Mouse (Mus musculus) ES-E14 (cell line): ENCODE measurements around the gene Pgd. TPM values are rescaled to one million over a fixed set of nuclear protein-coding genes. Genes with fewer than 3 reads are reported as not detected.

Experiments
- DNase-seq: peaks from one replicate; pipeline ENCODE4 v3.0.0-alpha.2; 2013; ENCODE audit warnings: low read depth, low spot score
- H3K27ac ChIP-seq: 2 replicates; pipeline ENCODE4 v1.5.1; 2012; ENCODE audit warnings: low read depth, mild to moderate bottlenecking, low read length, moderate library complexity, mixed read lengths; ENCODE audit not compliant: poor library complexity, insufficient read depth, severe bottlenecking
- H3K36me3 ChIP-seq: 2 replicates; pipeline ENCODE4 v1.6.1; 2012; ENCODE audit warnings: mild to moderate bottlenecking, low read length, moderate library complexity, mixed read lengths; ENCODE audit not compliant: control insufficient read depth, poor library complexity, insufficient read depth, severe bottlenecking
- H3K4me1 ChIP-seq, 2 experiments: fragments of 150-350 bp in 1 of 2; sonication (generic) in 1 of 2; 2 replicates each; pipeline ENCODE4 v1.6.1; 2012; ENCODE audit warnings: low read length in 2 of 2, mild to moderate bottlenecking in 1 of 2, mixed read lengths in 1 of 2; ENCODE audit not compliant: control insufficient read depth in 2 of 2, insufficient read depth in 2 of 2, poor library complexity in 1 of 2
- H3K4me3 ChIP-seq, 2 experiments: fragments of 150-350 bp in 1 of 2; sonication (generic) in 1 of 2; 2 replicates each; pipeline ENCODE4 v1.5.1; 2012; ENCODE audit warnings: low read length in 2 of 2, low read depth in 1 of 2, mild to moderate bottlenecking in 1 of 2, mixed read lengths in 1 of 2; ENCODE audit not compliant: insufficient read depth in 1 of 2, poor library complexity in 1 of 2, severe bottlenecking in 1 of 2
- H3K9ac ChIP-seq: 2 replicates; pipeline ENCODE4 v1.6.1; 2012; ENCODE audit warnings: low read depth, mild to moderate bottlenecking, low read length, mixed read lengths; ENCODE audit not compliant: poor library complexity, insufficient read depth, severe bottlenecking
- H3K9me3 ChIP-seq: fragments of 150-350 bp; sonication (generic); 2 replicates; pipeline ENCODE4 v1.6.1; 2012; ENCODE audit warnings: low read depth, mild to moderate bottlenecking, low read length; ENCODE audit not compliant: control insufficient read depth, insufficient read depth
- CHD2 ChIP-seq: IDR thresholded peaks from 2 replicates; pipeline ENCODE4 v1.6.1; 2014; ENCODE audit warnings: mild to moderate bottlenecking, low read depth, low read length, inconsistent platforms
- HCFC1 ChIP-seq: IDR thresholded peaks from 2 replicates; pipeline ENCODE4 v1.6.1; 2012; ENCODE audit warnings: low read length, inconsistent platforms, borderline replicate concordance; ENCODE audit not compliant: insufficient read depth
- MAFK ChIP-seq: IDR thresholded peaks from 2 replicates; pipeline ENCODE4 v1.6.1; 2014; ENCODE audit warnings: mild to moderate bottlenecking, low read depth, low read length, inconsistent platforms; ENCODE audit not compliant: insufficient read depth
- ZC3H11A ChIP-seq: IDR thresholded peaks from 2 replicates; pipeline ENCODE4 v1.6.1; 2012; ENCODE audit warnings: low read depth, mild to moderate bottlenecking, inconsistent platforms, low read length, borderline replicate concordance
- ZNF384 ChIP-seq: IDR thresholded peaks from 2 replicates; pipeline ENCODE4 v1.6.1; 2012; ENCODE audit warnings: low read depth, low read length, inconsistent platforms
- in situ Hi-C, 2 experiments: fragments of 600-800 bp; cut with MboI; formaldehyde crosslinking; loops; one replicate each; pipeline ENCODE4 v1.15.1; 2025; ENCODE audit warnings: low sequenced_read_pairs in 2 of 2, inconsistent platforms in 1 of 2; ENCODE audit not compliant: unreplicated experiment in 2 of 2
- total RNA-seq: library from RNA; depleted of rRNA; stranded (reverse); fragments of 300-350 nt; gene quantifications from 2 replicates; pipeline ENCODE4 v1.2.3, GENCODE M21; 2012

Pgd gene
- total RNA-seq, 1 experiment, result 63.7 TPM

DNA sequence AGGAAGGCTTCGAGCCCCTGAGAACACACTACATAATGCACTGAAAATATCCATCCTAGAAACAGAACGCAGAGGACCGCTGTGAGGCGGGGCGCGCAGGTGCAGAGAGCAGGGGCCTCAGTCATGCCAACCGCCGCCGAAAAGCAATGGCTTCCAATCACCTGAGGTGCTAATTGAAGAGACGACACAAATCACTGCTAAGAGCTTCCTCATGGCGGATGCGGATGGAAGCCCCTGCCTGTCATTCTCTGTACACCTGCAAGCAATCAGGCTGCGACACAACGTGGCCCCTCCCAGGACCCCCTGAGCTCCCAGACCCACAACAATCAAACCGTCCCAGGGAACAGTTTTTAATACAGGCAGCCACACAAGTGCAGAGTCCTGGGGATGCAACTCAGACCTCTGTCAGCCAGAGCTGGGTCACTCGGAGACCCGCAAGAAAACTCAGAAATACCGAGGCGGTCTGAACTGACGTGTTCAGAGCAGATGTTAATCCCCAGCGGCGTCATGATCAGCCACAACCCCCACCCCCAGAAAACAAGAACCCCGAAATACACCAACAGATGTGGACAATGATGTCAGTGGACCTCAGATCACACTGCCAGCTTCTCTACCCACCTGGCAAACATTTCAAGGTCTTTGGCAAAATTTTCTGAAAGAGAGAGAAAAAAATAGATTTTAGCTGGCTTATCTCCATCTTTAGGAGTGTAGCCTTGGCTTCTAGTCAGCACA is 35.4 kb downstream of the Pgd start:
- in situ Hi-C loops, result no loop called here

DNA sequence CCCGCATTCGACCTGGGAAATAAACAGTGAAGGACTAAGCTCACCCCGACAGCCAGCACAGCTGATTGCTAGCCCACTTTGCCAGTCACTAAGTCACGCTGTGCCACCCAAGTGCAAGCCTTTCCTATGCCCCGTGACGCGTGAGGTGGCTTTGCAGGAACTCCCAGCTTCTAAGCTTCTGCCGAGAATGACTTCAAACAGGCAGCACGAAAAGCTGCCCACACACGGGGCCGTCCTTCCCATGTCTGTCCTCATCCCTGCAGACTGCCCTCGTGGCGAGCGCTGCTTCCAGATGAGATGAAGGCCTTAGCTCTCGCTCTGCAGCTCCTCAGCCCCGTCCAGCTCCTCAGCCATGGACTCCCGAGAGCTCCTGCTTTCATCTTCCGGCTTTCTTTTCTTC is 38.1 kb downstream of the Pgd start:
- no peak for TF ChIP-seq CHD2
- no peak for TF ChIP-seq ZNF384
- no peak for TF ChIP-seq ZC3H11A
- no peak for TF ChIP-seq MAFK
- TF ChIP-seq HCFC1, result no peak
- DNase-seq, result no peak
- in situ Hi-C loops, result no loop called here
- no peaks in the 10 kb centered on the region for H3K9me3 ChIP-seq
- peaks cover 36% of the 10 kb centered on the region for H3K36me3 ChIP-seq
- H3K4me3 ChIP-seq, result no peak overlapping the region
- H3K4me1 ChIP-seq, result peaks cover 5 to 32% of the 10 kb centered on the region in 2 experiments; a peak in 2 of 4 replicates
- H3K9ac ChIP-seq, result no peak overlapping the region
- H3K27ac ChIP-seq, result no peak overlapping the region

More for the DNA sequence above, 35.4 kb downstream of the Pgd start:
- peaks cover 34% of the 10 kb centered on the region for H3K36me3 ChIP-seq
- H3K4me3 ChIP-seq, result no peak overlapping the region
- no peak overlapping the region; the same call in 1 of the 2 replicates for H3K9ac ChIP-seq
- TF ChIP-seq CHD2, result no peak
- TF ChIP-seq ZC3H11A, result no peak
- no peak for TF ChIP-seq HCFC1
- no peak for TF ChIP-seq ZNF384
- TF ChIP-seq MAFK, result no peak
- H3K9me3 ChIP-seq, result no peaks in the 10 kb centered on the region
- peaks cover 3 to 19% of the 10 kb centered on the region in 2 experiments; a peak in 2 of 4 replicates for H3K4me1 ChIP-seq
- no peak overlapping the region for H3K27ac ChIP-seq
- DNase-seq, result no peak

GRCm38 (mm10) chr4:149126663-149127062 is 39.9 kb downstream of the Pgd start, which contains the start of gene Cort:
Gene Cort, minus strand, starts transcription at chr4:149126763.
- Histone ChIP-seq H3K4me1 (peaks cover 4 to 25% of the 10 kb centered on the region in 2 experiments; a peak in 2 of 4 replicates), H3K36me3 (peaks cover 30% of the 10 kb centered on the region)
- in situ Hi-C loops, result no loop called here

DNA sequence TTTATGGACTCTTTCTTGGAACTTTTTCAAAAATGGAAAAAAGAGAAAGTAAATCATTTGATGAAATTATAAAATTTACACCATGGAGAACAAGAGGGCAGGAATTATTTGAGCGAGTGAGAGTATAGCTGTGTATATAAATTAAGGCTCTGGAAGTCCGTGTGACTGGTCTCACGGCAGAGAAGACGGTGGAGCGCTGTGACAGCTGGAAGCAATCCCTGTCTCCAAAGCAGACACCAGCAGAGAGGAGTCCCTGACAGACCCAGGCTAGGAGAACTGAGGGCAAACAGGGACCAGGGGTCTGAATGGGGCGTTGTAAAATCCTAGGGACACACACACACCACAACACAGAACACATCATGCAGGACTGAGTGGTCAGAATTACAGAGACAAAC is 40.5 kb downstream of the Pgd start:
- H3K27ac ChIP-seq, result no peak overlapping the region
- H3K9ac ChIP-seq, result peak overlapping the region; percentile 9; the same call in 1 of the 2 replicates
- peaks cover 27% of the 10 kb centered on the region for H3K36me3 ChIP-seq
- no peak for DNase-seq
- no peaks in the 10 kb centered on the region for H3K9me3 ChIP-seq
- in situ Hi-C loops, result no loop called here
- H3K4me3 ChIP-seq, result no peak overlapping the region
- H3K4me1 ChIP-seq, result peaks cover 4 to 25% of the 10 kb centered on the region in 2 experiments; a peak in 2 of 4 replicates
- TF ChIP-seq CHD2 (no peak), ZC3H11A (no peak), HCFC1 (no peak), ZNF384 (no peak), MAFK (no peak)

More at GRCm38 (mm10) chr4:149126663-149127062, 39.9 kb downstream of the Pgd start, which contains the start of gene Cort:
- Histone ChIP-seq H3K27ac (no peak within 1 kb of the TSS), H3K4me3 (no peak within 1 kb of the TSS), H3K9me3 (no peaks in the 10 kb centered on the region), H3K9ac (peak within 1 kb of the TSS; percentile 9; the same call in 1 of the 2 replicates)
- DNase-seq, result no peak
- TF ChIP-seq CHD2, result no peak
- no peak for TF ChIP-seq HCFC1
- no peak for TF ChIP-seq ZNF384
- no peak for TF ChIP-seq MAFK
- no peak for TF ChIP-seq ZC3H11A
